Mouse (Mus musculus): ENCODE data around the gene Nhsl1.

DNA sequence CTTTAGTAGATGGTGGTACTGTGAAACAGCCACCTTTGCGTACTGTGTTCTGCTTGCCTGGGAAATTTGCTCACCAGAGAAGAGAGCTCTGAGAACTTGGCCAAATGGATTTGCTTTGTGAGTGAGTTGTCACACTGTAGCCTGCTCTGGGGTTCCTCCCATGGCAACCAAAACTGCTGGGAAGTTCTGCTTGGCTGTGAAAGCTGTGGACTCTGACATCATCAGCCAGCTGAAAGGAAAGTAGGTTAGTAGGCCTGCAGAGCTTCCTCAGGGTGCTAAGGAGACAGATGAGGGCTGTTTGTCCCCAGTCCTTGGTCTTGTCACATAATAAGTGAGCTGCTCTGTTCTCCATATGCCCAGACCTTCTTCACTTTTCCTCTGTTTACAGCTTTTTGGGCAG, 189.8 kb downstream of the Nhsl1 start:
- TF ChIP-seq GATA1 (IDR thresholded peaks at IDR 0.05; ENCODE audit: borderline replicate concordance, low read length), result no peak
- no peak for TF ChIP-seq FLI1 (IDR thresholded peaks at IDR 0.05; ENCODE audit: low read length)

Data from megakaryocyte, embryonic 14.5 days (primary cell).